Comparison of ENCODE assay signal across 13 mouse cellular contexts in the genomic region with DNA sequence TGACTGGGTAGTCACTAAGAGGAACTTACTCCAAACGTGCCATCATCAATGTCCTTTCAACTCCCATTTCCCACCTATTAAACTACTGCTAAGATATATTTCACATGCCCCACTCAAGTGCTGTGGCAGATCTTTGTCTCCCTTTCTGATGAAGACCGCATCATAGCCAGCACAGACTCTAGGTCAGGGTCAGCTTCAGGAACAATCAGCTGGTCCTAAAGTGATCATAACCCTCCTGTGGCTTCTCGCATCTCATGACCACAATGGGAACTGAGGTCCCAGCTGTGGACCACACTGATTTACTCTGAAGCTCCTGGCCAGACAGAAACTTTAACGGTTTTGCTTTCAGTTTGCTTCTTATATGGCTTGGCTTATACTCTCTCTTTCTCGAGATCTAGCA.
A peak's percentile ranks its signal among the peaks of the same experiment; 100 is the strongest.
DNase-seq lines count a peak whose midpoint lies in the region; ATAC-seq and TF ChIP-seq lines count a peak whose summit lies in the region.
"Had no signal": no experiment of that assay in that cellular context is flagged by ENCODE, and none has a peak within 500 bp of the region (broad histone marks: within the 10 kb centered on the region; RNA-seq: fewer than 3 reads in every experiment).

No protein-coding gene starts in this region.

- peaks cover 32% of the 10 kb centered on the region for H3K4me1 ChIP-seq in lung, embryonic 16.5 days (replicated peaks; ENCODE audit: control insufficient read depth, insufficient read depth, low read length)
- 0 out of 2 replicates have a peak, but pooled peaks cover 3% of the 10 kb centered on the region for H3K4me1 ChIP-seq in liver, embryonic 12.5 days
- peaks cover 10% of the 10 kb centered on the region for H3K4me1 ChIP-seq in midbrain, embryonic 16.5 days (ENCODE audit: control insufficient read depth, insufficient read depth, low read length)

- intact Hi-C loops in gastrocnemius, adult 2 months (cut with DNase I), result no loop called here

- H3K36me3 ChIP-seq in lung, embryonic 16.5 days (ENCODE audit: control insufficient read depth, insufficient read depth, low read length), result no peaks in the 10 kb centered on the region
- H3K36me3 ChIP-seq in liver, embryonic 12.5 days, result no peaks in the 10 kb centered on the region
- H3K36me3 ChIP-seq in midbrain, embryonic 16.5 days (ENCODE audit: control insufficient read depth, insufficient read depth, low read length), result no peaks in the 10 kb centered on the region
- H3K36me3 ChIP-seq: forebrain, embryonic 10.5 days; lung, embryonic 15.5 days had no signal

- peak overlapping the region; percentile 50 for H3K4me3 ChIP-seq in gastrocnemius, adult 2 months
- H3K4me3 ChIP-seq in lung, embryonic 16.5 days (ENCODE audit: low read length), result no peak overlapping the region
- H3K4me3 ChIP-seq in liver, embryonic 12.5 days, result no peak overlapping the region
- H3K4me3 ChIP-seq in midbrain, embryonic 16.5 days (ENCODE audit: low read depth, low read length), result no peak overlapping the region
- H3K4me3 ChIP-seq: forebrain, embryonic 10.5 days; heart, embryonic 12.5 days; lung, embryonic 15.5 days had no signal

- no peaks in the 10 kb centered on the region for H3K27me3 ChIP-seq in lung, embryonic 16.5 days (ENCODE audit: control insufficient read depth, insufficient read depth, low read depth, low read length)
- no peaks in the 10 kb centered on the region for H3K27me3 ChIP-seq in liver, embryonic 12.5 days (replicated peaks)
- H3K27me3 ChIP-seq in midbrain, embryonic 16.5 days (ENCODE audit: control insufficient read depth, insufficient read depth, low read depth, low read length), result no peaks in the 10 kb centered on the region
- H3K27me3 ChIP-seq: heart, embryonic 12.5 days; lung, embryonic 15.5 days had no signal

- DNase-seq in gastrocnemius, adult 2 months, result no peak
- DNase-seq in gastrocnemius, adult 8-10 months (ENCODE audit: low spot score in 2 of 2), result no peak
- no peak for DNase-seq in lung, postnatal 14 days
- no peak for DNase-seq in right cerebral cortex, postnatal 4 days
- DNase-seq: cerebellum, adult 8-10 months had no signal

- H3K9ac ChIP-seq in lung, embryonic 16.5 days (ENCODE audit: low read length), result no peak overlapping the region
- H3K9ac ChIP-seq in liver, embryonic 12.5 days, result no peak overlapping the region
- H3K9ac ChIP-seq in midbrain, embryonic 16.5 days (ENCODE audit: low read depth, low read length), result no peak overlapping the region
- H3K9ac ChIP-seq: heart, embryonic 12.5 days; lung, embryonic 15.5 days had no signal

- no peak for ATAC-seq in lung, embryonic 16.5 days (ENCODE audit: low read depth)
- ATAC-seq in inflammation-experienced regulatory T-cells, adult 6 months, result peak; percentile 10
- ATAC-seq in liver, embryonic 12.5 days, result no peak
- ATAC-seq in midbrain, embryonic 16.5 days, result no peak
- ATAC-seq: hindbrain, embryonic 16.5 days had no signal

- H3K9me3 ChIP-seq in lung, embryonic 16.5 days (ENCODE audit: control insufficient read depth, low read length), result no peaks in the 10 kb centered on the region
- H3K9me3 ChIP-seq in liver, embryonic 12.5 days (replicated peaks), result no peaks in the 10 kb centered on the region
- no peaks in the 10 kb centered on the region for H3K9me3 ChIP-seq in midbrain, embryonic 16.5 days (replicated peaks; ENCODE audit: control insufficient read depth, low read length, poor library complexity, severe bottlenecking)
- H3K9me3 ChIP-seq: forebrain, embryonic 10.5 days; heart, embryonic 12.5 days; lung, embryonic 15.5 days had no signal

- H3K27ac ChIP-seq in gastrocnemius, adult 2 months, result peak overlapping the region; percentile 39
- H3K27ac ChIP-seq in lung, embryonic 16.5 days (ENCODE audit: low read length), result peak overlapping the region; percentile 23; the same call in 1 of the 2 replicates
- H3K27ac ChIP-seq in liver, embryonic 12.5 days, result no peak overlapping the region
- H3K27ac ChIP-seq in midbrain, embryonic 16.5 days (ENCODE audit: low read length), result no peak overlapping the region
- H3K27ac ChIP-seq: forebrain, embryonic 10.5 days; lung, embryonic 15.5 days had no signal

- WGBS in lung, embryonic 16.5 days, result 67% methylated on average over 5 of the region's 5 CpGs
- WGBS in liver, embryonic 12.5 days (ENCODE audit: insufficient replicate concordance), result 52% methylated on average over 5 of the region's 5 CpGs
- WGBS in midbrain, embryonic 16.5 days, result 69% methylated on average over 5 of the region's 5 CpGs

- no peak overlapping the region for H3K4me2 ChIP-seq in lung, embryonic 16.5 days (ENCODE audit: low read depth, low read length)
- no peak overlapping the region for H3K4me2 ChIP-seq in liver, embryonic 12.5 days
- H3K4me2 ChIP-seq in midbrain, embryonic 16.5 days (ENCODE audit: low read length), result no peak overlapping the region
- H3K4me2 ChIP-seq: heart, embryonic 12.5 days; lung, embryonic 15.5 days had no signal

- no peak for TF ChIP-seq CTCF in gastrocnemius, adult 2 months (IDR thresholded peaks at IDR 0.05)

Comparison
In these comparisons a context has a peak if more than half of its experiments do, and no peak if none do; other contexts are left out.
1. H3K27ac ChIP-seq: peak in gastrocnemius, adult 2 months (single experiment) and lung, embryonic 16.5 days (single experiment); none in liver, embryonic 12.5 days (single experiment) and midbrain, embryonic 16.5 days (single experiment).